Mouse (Mus musculus) E14TG2a.4 (cell line): ENCODE data around the gene Epb41.

Experiments
- H3K27me3 ChIP-seq: 2 replicates; pipeline ENCODE4 v1.6.1; 2014; ENCODE audit warnings: low read length, control low read depth; ENCODE audit not compliant: insufficient read depth
- H3K36me3 ChIP-seq: 2 replicates; pipeline ENCODE4 v1.6.1; 2014; ENCODE audit warnings: low read length, control low read depth; ENCODE audit not compliant: insufficient read depth
- H3K4me1 ChIP-seq: replicated peaks from 2 replicates; pipeline ENCODE4 v1.6.1; 2014; ENCODE audit warnings: low read depth, low read length, control low read depth
- H3K4me3 ChIP-seq: replicated peaks from 2 replicates; pipeline ENCODE4 v1.5.1; 2014; ENCODE audit warnings: mild to moderate bottlenecking, low read length
- H3K9me3 ChIP-seq: 2 replicates; pipeline ENCODE4 v1.6.1; 2014; ENCODE audit warnings: low read length, control low read depth
- CTCF ChIP-seq: conservative IDR thresholded peaks from 2 replicates; pipeline ENCODE4 v1.5.1; 2014; ENCODE audit warnings: low read length
- NANOG ChIP-seq: IDR thresholded peaks from 2 replicates; pipeline ENCODE4 v1.6.1; 2014; ENCODE audit warnings: borderline replicate concordance, low read length, mixed read lengths
- POU5F1 ChIP-seq: IDR thresholded peaks from 2 replicates; pipeline ENCODE4 v1.6.1; 2014; ENCODE audit warnings: low read length, borderline replicate concordance

Gene Epb41

DNA sequence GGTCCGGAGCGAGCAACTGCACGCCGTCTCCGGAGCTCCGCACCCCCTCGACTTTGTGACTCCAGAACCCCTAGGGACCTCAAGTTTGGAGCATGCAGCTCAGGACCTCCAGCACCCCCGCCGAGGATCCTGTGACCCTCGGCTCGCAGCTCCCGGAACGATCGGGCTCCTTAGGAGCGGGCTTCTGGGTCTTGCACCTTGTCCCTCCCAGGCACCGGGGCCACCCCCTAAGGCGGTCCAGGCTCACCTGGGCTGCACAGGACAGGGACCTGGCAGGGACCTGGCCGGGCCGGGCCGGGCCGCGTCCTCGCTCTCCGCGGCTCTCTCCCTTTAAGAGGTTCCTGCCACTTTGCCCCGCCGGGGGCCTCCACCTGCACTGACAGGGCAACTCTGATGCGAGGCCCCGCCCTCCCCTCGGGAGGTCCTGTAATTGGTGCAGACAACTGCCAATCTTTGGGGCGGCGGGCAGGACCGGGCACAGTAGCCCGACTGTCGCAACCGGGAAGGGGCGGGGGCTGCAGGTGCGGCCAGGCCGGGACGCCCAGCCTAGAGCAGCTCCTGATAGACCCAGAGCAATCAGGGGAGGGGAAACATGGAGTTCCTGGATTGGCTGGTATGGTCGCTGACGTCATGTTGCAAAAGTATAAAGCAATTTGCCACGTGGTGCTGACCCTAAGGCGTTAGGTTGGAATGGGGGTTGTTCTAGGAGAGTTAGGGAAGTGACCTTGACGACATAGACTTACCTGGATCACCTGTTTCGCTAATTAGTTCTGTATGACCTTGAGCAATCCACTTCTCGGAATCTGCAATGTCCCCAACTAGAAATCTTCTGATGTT is at the start of gene Epb41:
Gene Epb41, minus strand, starts transcription at position 389 of the 837 bp plus-strand sequence.
- TF ChIP-seq POU5F1, result no peak
- no peak for TF ChIP-seq NANOG
- no peak for TF ChIP-seq CTCF
- H3K9me3 ChIP-seq, result no peaks in the 10 kb centered on the region

DNA sequence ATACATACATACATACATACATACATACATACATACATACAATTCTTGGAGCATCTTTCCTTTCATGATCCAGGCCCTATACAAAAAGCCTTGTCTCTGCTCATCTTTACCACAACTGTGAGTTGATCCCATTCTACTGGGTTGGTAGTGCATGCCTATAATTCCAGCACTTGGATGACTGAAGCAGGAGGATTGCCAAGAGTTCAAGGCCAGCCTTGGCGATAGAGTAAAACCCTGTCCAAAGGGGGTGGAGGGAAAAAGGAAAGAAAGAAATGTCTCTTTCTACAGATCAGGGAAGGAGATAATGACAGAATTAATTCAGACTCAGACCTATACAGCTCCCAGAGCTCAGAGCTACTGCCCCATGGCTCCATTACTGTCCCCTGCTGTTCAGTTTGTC is 48.0 kb upstream of the Epb41 start:
- Histone ChIP-seq H3K36me3 (no peaks in the 10 kb centered on the region), H3K9me3 (no peaks in the 10 kb centered on the region), H3K4me3 (no peak overlapping the region), H3K27me3 (peaks cover 18% of the 10 kb centered on the region), H3K4me1 (peaks cover 36% of the 10 kb centered on the region)
- TF ChIP-seq POU5F1, result no peak
- no peak for TF ChIP-seq NANOG

More for the DNA sequence above, at the start of gene Epb41:
- Histone ChIP-seq H3K4me1 (peaks cover 50% of the 10 kb centered on the region), H3K36me3 (no peaks in the 10 kb centered on the region), H3K27me3 (peaks cover 41% of the 10 kb centered on the region), H3K4me3 (peak within 1 kb of the TSS; percentile 96)

DNA sequence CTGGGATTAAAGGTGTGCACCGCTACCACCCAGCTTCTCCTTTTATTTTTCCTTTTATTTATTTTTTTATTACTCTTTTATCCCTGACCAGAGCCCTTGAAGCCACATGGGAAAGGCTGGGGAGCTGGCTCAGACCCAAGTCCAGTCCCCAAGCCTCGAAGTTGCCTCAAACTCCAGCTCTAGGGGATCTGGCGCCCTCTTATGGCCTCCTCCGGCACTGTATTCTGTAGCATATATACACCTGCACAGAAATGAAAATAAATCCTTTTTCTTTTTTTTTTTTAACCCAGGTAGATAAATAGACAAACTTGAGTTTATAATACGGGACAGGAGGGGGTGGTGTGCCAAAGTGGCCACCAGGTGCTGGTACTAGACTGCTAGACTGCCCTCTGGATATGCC is 46.6 kb upstream of the Epb41 start:
- no peaks in the 10 kb centered on the region for H3K9me3 ChIP-seq
- no peaks in the 10 kb centered on the region for H3K36me3 ChIP-seq
- H3K27me3 ChIP-seq, result peaks cover 30% of the 10 kb centered on the region
- peaks cover 21% of the 10 kb centered on the region for H3K4me1 ChIP-seq
- TF ChIP-seq CTCF, result peak; percentile 97
- TF ChIP-seq NANOG, result no peak
- H3K4me3 ChIP-seq, result no peak overlapping the region

DNA sequence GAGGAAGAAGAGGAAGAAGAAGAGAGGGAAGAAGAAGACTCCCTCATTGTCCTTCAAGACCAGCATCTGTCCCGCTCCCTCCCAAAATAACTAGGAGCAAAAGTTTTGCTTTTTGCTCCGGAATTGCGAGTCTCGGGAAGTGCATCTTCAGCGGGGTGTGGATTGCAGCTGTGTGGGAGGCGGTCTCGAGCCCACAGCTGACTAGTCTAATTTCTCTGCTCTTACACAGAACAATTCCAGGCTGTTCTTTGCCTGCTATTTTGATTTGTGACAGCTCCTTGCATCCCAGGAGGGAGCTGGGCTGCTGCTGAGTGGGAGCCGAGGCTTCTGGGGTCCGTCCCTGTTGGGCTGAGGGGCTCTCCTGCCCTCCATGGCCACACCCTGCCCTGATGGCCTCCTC is 44.4 kb upstream of the Epb41 start:
- Histone ChIP-seq H3K4me1 (peaks cover 12% of the 10 kb centered on the region), H3K9me3 (no peaks in the 10 kb centered on the region), H3K27me3 (peaks cover 41% of the 10 kb centered on the region), H3K36me3 (no peaks in the 10 kb centered on the region), H3K4me3 (no peak overlapping the region)
- TF ChIP-seq NANOG, result no peak
- TF ChIP-seq CTCF, result no peak
- no peak for TF ChIP-seq POU5F1

DNA sequence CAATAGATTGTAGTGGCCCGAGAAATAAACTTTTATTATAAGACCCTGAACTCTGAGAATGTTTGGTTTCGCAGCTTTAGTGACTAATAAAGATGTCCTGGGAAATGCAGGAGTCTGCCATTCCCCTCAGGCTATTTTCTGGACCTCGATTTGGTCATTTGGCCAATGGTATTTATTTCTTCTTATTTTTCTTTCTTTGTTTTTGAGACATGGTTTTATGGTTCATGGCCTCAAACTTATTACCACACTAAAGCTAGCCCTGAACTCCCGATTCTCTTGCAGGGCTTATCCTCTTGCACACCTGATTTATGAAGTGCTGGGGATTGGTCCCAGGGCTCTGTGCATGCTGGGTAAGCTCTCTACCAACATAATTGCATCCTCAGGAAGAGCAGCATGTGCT is 41.2 kb upstream of the Epb41 start:
- no peak overlapping the region for H3K4me3 ChIP-seq
- H3K36me3 ChIP-seq, result no peaks in the 10 kb centered on the region
- peaks cover 70% of the 10 kb centered on the region for H3K27me3 ChIP-seq
- H3K4me1 ChIP-seq, result peaks cover 23% of the 10 kb centered on the region
- H3K9me3 ChIP-seq, result no peaks in the 10 kb centered on the region
- no peak for TF ChIP-seq POU5F1
- TF ChIP-seq CTCF, result no peak
- no peak for TF ChIP-seq NANOG

DNA sequence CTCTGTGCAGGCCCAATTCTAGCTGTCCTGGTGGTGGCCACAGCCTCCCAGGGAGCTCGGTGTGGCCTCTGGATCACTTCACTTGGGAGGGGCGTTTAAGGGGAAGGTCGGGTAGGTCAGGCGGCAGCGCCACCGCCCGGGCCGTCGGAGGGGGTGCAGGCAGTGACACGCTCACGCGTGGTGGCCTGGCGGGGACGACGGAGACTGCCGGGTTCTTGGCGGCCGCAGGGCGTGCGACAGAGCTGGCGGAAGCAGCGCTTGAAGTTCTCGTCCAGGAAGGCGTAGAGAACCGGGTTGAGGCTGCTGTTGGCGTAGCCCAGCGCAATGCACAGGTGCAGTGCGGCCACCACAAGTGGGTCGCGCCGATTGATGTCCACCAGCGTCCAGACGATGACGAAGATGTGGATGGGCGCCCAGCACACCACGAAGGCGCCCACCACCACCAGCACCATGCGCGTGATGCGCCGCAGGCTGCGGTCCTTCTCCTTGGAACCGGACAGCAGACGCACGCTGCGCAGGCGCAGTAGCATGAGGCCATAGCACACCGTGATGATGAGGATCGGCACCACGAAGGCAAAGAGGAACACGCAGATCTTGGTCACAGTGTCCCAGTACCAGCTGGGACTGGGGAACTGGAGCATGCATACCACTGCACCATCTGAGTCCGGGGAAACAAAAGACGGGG is 38.4 kb upstream of the Epb41 start:
- Histone ChIP-seq H3K4me3 (peak overlapping the region; percentile 71), H3K27me3 (peaks cover 77% of the 10 kb centered on the region)
- TF ChIP-seq NANOG (no peak), CTCF (no peak), POU5F1 (no peak)

DNA sequence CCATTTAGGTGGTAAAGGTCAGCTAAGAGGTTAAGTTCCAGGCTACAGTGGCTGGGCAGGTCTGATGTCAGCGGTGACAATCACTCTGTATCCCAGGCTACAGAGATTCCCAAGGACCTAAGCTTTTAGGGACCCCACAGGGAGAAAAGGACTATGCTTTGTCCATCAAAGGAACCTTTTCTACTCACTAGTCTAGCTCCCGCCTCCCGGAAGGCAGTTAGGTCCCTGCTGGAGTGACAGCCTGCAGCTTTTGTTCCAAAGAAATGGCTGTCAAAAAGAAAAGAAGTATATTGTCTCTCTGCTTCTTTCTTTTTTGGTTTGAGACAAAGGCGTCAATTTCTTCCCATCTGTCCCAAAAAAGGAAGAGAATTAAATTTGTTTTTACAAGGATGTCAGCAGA is 36.1 kb upstream of the Epb41 start:
- Histone ChIP-seq H3K9me3 (no peaks in the 10 kb centered on the region), H3K4me1 (peaks cover 17% of the 10 kb centered on the region), H3K27me3 (peaks cover 72% of the 10 kb centered on the region), H3K4me3 (no peak overlapping the region), H3K36me3 (no peaks in the 10 kb centered on the region)
- TF ChIP-seq POU5F1 (no peak), CTCF (no peak), NANOG (no peak)

More for the DNA sequence above, 38.4 kb upstream of the Epb41 start:
- no peaks in the 10 kb centered on the region for H3K36me3 ChIP-seq
- no peaks in the 10 kb centered on the region for H3K9me3 ChIP-seq
- peaks cover 15% of the 10 kb centered on the region for H3K4me1 ChIP-seq

DNA sequence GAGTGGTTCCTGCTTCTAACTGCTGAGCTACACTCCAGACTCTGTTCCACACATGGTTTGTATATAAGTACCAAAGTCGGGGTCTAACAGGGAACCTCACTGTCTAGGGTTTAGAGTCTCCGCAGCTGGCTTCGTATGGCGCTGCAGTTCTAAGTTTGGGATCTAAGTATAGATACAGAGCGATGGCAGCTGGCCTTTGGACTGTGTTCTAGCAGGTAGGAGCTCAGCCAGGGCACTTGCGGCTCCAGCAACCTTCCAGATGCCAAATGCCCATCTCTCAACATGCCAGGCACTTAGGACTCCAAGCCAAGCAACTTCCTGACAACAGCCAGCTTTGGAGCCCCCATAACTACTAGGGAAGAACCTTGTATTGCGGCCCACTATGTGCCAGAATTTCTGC is 33.1 kb upstream of the Epb41 start:
- H3K4me1 ChIP-seq, result peaks cover 23% of the 10 kb centered on the region
- H3K27me3 ChIP-seq, result peaks cover 52% of the 10 kb centered on the region
- H3K36me3 ChIP-seq, result no peaks in the 10 kb centered on the region
- no peak for TF ChIP-seq CTCF
- TF ChIP-seq POU5F1, result no peak
- no peak for TF ChIP-seq NANOG
- H3K9me3 ChIP-seq, result no peaks in the 10 kb centered on the region
- no peak overlapping the region for H3K4me3 ChIP-seq
